Mouse (Mus musculus) kidney, embryonic 15.5 days (tissue): ENCODE results near the gene Klhl1. TPM values are rescaled to one million over a fixed set of nuclear protein-coding genes. Genes with fewer than 3 reads are reported as not detected.
"Not testable (repeated sequence)": the region's sequence is repeated elsewhere in the genome, so short reads cannot be mapped to it uniquely, and the experiment has no call there.

Experiments
- ATAC-seq: fragments of 200-750 bp; cut with Nextera tagmentation; replicated peaks from 2 replicates; pipeline ENCODE4 v1.8.0; 2017; ENCODE audit warnings: moderate TSS enrichment; ENCODE audit not compliant: low FRiP score
- H3K27ac ChIP-seq: fragments of 300-500 bp; sonication (generic); 2 replicates; pipeline ENCODE4 v1.5.1; 2015; ENCODE audit warnings: mild to moderate bottlenecking, inconsistent platforms
- H3K27me3 ChIP-seq: fragments of 300-500 bp; sonication (generic); 2 replicates; pipeline ENCODE4 v1.6.1; 2015; ENCODE audit warnings: inconsistent platforms
- H3K36me3 ChIP-seq: fragments of 300-500 bp; sonication (generic); 2 replicates; pipeline ENCODE4 v1.6.1; 2015; ENCODE audit warnings: inconsistent platforms
- H3K4me1 ChIP-seq: fragments of 300-500 bp; sonication (generic); 2 replicates; pipeline ENCODE4 v1.6.1; 2015; ENCODE audit warnings: inconsistent platforms
- H3K4me2 ChIP-seq: fragments of 300-500 bp; sonication (generic); 2 replicates; pipeline ENCODE4 v1.6.1; 2015; ENCODE audit warnings: moderate library complexity, mild to moderate bottlenecking, inconsistent platforms
- H3K4me3 ChIP-seq: fragments of 300-500 bp; sonication (generic); replicated peaks from 2 replicates; pipeline ENCODE4 v1.5.1; 2015; ENCODE audit warnings: mild to moderate bottlenecking, inconsistent platforms
- H3K9ac ChIP-seq: fragments of 300-500 bp; sonication (generic); 2 replicates; pipeline ENCODE4 v1.6.1; 2015; ENCODE audit warnings: mild to moderate bottlenecking, inconsistent platforms
- H3K9me3 ChIP-seq: fragments of 300-500 bp; sonication (generic); replicated peaks from 2 replicates; pipeline ENCODE4 v1.6.1; 2016; ENCODE audit warnings: inconsistent platforms
- WGBS: fragments of 180-500 bp; shearing (Covaris S2); methylation state at CpG from one replicate; pipeline ENCODE4 v1.1.7; 2015; ENCODE audit warnings: mixed read lengths; 5-methylcytosine and 5-hydroxymethylcytosine counted together
- polyA plus RNA-seq: library from polyadenylated mRNA; unstranded; fragments of >200 nt; fragmentation: Nextera tagmentation; extraction: Ambion mirVana; gene quantifications from 2 replicates; pipeline ENCODE4 v1.2.1, GENCODE M21; 2015

The Klhl1 gene
- polyA plus RNA-seq, 1 experiment from 2014 or later = not detected

DNA sequence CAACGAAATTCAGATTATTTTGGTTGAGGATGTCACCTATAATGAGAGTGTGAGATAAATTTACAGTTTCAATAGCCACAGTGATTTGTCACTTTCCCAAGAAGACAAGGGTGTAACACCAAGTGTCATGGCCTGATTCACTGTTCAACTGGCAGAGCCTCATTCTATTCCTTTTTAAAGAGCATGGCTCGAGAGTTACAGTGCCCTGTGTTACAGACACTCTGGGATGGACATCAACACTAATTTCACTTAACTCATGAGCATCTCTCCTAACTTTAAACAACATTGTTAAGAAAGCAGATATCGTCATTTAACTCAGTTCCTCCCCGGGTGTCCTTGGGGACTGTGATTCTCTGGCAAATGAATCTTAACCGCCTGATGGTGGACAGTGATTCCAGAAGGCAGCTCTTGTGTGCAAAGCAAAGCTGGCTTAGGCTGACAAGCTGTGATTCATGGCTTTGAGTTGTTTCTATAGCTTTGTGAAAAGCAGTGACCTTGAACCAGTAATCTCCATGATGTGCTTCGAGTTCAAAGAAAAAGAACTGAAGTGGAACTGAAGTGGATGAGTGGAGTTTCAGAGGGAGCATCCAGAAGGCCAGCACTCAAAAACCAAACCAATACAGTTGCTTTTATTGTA lies 301.0 kb downstream of the Klhl1 start:
- H3K4me1 ChIP-seq = no peaks in the 10 kb centered on the region
- ATAC-seq = peak; percentile 93
- H3K9me3 ChIP-seq = no peaks in the 10 kb centered on the region
- no peak overlapping the region for H3K4me2 ChIP-seq
- no peaks in the 10 kb centered on the region for H3K27me3 ChIP-seq
- H3K9ac ChIP-seq = no peak overlapping the region
- no peaks in the 10 kb centered on the region for H3K36me3 ChIP-seq
- H3K4me3 ChIP-seq = no peak overlapping the region
- 25% methylated on average over 6 of the region's 6 CpGs for WGBS
- no peak overlapping the region for H3K27ac ChIP-seq

DNA sequence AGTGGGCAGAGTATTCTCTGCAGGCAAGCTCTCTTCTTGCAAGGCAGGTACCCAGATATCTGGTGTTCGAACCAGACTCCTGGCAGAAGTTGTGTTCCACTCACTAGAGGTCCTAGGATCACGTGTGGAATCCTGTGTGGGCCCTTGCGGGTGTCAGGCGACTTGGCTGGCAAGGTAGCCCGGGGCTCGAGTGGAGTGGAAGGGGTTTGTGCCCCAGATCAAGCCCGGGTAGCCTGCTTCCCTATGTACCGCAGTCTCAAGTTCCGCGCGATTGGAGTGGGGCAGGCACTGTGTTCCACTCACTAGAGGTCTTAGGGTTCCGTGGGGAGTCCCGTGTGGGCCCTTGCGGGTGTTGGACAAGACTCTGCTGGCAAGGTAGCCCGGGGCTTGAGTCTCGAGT lies 324.1 kb downstream of the Klhl1 start:
- H3K36me3 ChIP-seq, H3K4me3 ChIP-seq, H3K4me1 ChIP-seq, H3K4me2 ChIP-seq, H3K27me3 ChIP-seq, H3K27ac ChIP-seq, ATAC-seq, H3K9ac ChIP-seq, H3K9me3 ChIP-seq: not testable (repeated sequence)
- 91% methylated on average over 15 of the region's 16 CpGs for WGBS

DNA sequence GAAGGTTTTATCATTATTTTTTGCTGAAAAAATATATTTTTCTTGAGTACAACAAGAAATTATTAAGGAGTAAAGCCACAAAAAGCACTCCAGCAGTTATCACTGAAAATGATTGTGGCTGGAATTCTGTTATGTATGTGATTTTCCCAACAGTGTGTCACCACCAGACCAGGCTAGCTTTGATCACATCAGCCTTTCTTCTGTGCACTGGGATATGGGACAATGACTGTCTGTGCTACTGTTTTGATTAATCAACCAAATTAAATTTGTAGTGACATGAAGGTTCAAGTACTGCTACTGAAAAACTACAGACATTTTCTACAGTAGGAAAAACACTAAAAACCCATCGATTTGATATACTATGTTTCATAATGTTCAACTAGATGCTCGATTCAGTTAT lies 344.4 kb downstream of the Klhl1 start:
- 90% methylated on average over 2 of the region's 2 CpGs for WGBS
- H3K9ac ChIP-seq = no peak overlapping the region
- no peak for ATAC-seq
- no peak overlapping the region for H3K27ac ChIP-seq
- H3K4me1 ChIP-seq = no peaks in the 10 kb centered on the region
- no peaks in the 10 kb centered on the region for H3K9me3 ChIP-seq
- H3K27me3 ChIP-seq = no peaks in the 10 kb centered on the region
- H3K4me3 ChIP-seq = no peak overlapping the region
- no peaks in the 10 kb centered on the region for H3K36me3 ChIP-seq
- H3K4me2 ChIP-seq = no peak overlapping the region

DNA sequence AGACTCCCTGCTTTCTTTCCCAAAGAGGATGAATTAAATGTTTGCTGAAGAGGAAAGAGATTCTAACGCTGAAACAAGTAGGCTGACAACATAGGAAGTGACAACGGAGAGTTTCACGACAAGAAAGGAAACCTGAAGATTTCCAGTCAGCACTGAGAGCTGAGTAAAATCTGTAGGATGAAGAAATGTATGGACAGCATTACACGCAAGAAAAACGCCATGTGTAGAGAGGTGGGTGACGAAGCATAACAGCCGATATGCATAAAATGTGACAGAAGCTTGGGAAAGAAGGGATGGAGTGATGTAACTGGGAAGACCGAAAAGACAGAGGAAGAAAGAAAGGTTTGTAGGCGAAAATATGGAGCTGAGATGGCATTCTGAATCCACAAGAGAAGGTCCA lies 375.8 kb downstream of the Klhl1 start:
- Histone ChIP-seq H3K4me3 (no peak overlapping the region), H3K4me2 (no peak overlapping the region), H3K27ac (no peak overlapping the region), H3K9ac (no peak overlapping the region), H3K4me1 (no peaks in the 10 kb centered on the region), H3K36me3 (no peaks in the 10 kb centered on the region), H3K9me3 (no peaks in the 10 kb centered on the region), H3K27me3 (no peaks in the 10 kb centered on the region)
- 73% methylated on average over 9 of the region's 9 CpGs for WGBS
- no peak for ATAC-seq

DNA sequence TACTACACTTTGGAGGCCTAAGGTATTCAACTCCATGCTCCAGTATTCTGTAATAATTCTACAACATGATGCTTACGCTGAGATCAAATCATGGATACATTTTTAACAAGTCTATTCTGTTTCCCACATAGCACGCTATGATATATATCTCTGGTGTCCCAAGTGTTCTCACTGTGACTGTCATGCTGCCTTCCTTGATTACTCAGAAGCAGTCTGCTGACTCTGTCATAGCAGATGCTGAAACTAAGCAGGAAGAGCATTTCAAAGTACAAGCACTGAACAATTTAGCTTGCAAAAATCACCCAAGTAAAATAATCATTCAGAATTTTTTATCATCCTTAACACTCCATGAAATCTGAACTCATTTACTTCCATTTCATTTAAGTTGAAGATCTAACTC lies 378.7 kb downstream of the Klhl1 start:
- Histone ChIP-seq H3K36me3 (no peaks in the 10 kb centered on the region), H3K27ac (no peak overlapping the region), H3K4me2 (no peak overlapping the region), H3K4me1 (no peaks in the 10 kb centered on the region), H3K9ac (no peak overlapping the region), H3K9me3 (no peaks in the 10 kb centered on the region), H3K27me3 (no peaks in the 10 kb centered on the region), H3K4me3 (no peak overlapping the region)
- no peak for ATAC-seq
- 88% methylated on average over 2 of the region's 2 CpGs for WGBS

DNA sequence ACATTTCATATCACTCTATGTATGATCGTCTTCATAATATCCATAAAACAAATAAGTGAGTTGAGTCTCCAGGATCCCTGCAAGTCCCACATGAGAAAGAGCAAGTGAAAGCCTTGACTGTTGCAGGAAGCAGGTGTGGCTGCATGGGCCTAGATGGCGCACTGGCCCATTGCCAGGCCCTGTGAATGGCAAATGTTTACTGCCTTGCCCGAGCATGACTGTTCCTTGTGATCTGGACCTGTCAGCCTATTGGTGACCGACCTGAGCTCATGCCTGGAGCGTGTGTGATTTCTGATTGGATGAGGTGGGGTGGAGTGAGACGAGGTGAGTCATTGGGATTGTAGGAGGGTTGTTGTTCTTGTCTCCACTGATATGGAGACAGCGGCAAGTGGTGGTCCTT lies 411.5 kb downstream of the Klhl1 start:
- no peak overlapping the region for H3K4me2 ChIP-seq
- H3K27ac ChIP-seq = no peak overlapping the region
- ATAC-seq = no peak
- H3K4me3 ChIP-seq = no peak overlapping the region
- no peaks in the 10 kb centered on the region for H3K36me3 ChIP-seq
- no peaks in the 10 kb centered on the region for H3K9me3 ChIP-seq
- no peaks in the 10 kb centered on the region for H3K4me1 ChIP-seq
- H3K9ac ChIP-seq = no peak overlapping the region
- 81% methylated on average over 7 of the region's 7 CpGs for WGBS
- H3K27me3 ChIP-seq = no peaks in the 10 kb centered on the region

DNA sequence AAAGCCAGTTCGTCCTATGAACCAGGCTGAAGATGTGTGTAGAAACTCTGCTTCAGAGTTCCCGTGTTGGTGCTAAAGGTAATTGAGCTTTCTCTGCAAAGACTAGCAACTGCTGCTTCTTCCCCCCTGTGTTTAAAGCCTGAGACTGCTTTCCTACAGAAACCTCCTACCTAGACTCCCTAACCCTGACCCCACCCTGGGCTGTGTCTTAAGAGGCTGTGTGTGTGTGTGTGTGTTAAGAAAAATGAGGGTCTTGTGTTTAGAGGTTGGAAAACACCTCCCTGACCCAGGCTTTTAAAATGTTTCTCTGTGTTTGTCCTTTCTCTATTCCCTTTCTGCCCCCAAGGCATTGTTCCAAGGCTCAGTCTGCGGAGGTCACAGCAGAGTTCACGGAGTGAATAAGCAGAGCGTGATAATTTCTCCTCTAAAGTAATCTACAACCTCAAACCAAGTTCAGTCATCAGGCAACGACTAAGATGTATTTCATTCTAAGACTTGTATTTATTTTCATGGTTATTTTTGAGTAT lies 437.2 kb downstream of the Klhl1 start:
- no peaks in the 10 kb centered on the region for H3K9me3 ChIP-seq

DNA sequence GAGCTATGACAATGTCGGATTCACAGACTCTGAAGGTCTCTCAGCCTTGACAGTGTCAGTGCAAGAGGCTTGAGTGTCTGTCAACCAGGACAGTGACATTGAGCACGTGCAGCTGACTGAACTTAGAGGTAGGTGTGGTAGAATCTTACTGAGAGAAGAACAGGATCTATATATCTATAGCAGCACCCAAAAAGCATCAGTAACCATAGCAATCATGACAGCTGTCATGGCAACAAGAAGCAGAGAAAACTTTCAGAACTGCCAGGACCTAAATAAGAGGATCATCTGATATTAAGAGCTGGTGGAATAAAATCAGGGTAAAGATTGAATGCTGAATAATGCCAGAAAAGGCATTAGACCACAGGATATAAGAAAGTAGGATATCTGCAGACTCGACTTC lies 453.0 kb downstream of the Klhl1 start:
- no peak overlapping the region for H3K4me3 ChIP-seq
- H3K27ac ChIP-seq = no peak overlapping the region
- no peak overlapping the region for H3K9ac ChIP-seq
- WGBS = 61% methylated on average over 3 of the region's 3 CpGs
- H3K4me1 ChIP-seq = no peaks in the 10 kb centered on the region
- no peak overlapping the region for H3K4me2 ChIP-seq
- no peaks in the 10 kb centered on the region for H3K9me3 ChIP-seq
- H3K36me3 ChIP-seq = no peaks in the 10 kb centered on the region
- no peaks in the 10 kb centered on the region for H3K27me3 ChIP-seq
- peak; percentile 36; the same call in 1 of the 2 replicates for ATAC-seq

More for the DNA sequence above, 437.2 kb downstream of the Klhl1 start:
- ATAC-seq = 0 out of 2 replicates have a peak, but pooled peaks have one; percentile 6
- Histone ChIP-seq H3K27ac (no peak overlapping the region), H3K9ac (no peak overlapping the region), H3K27me3 (no peaks in the 10 kb centered on the region), H3K4me1 (no peaks in the 10 kb centered on the region), H3K4me2 (no peak overlapping the region), H3K4me3 (no peak overlapping the region), H3K36me3 (no peaks in the 10 kb centered on the region)
- 38% methylated on average over 6 of the region's 6 CpGs for WGBS
